In the genomic region with DNA sequence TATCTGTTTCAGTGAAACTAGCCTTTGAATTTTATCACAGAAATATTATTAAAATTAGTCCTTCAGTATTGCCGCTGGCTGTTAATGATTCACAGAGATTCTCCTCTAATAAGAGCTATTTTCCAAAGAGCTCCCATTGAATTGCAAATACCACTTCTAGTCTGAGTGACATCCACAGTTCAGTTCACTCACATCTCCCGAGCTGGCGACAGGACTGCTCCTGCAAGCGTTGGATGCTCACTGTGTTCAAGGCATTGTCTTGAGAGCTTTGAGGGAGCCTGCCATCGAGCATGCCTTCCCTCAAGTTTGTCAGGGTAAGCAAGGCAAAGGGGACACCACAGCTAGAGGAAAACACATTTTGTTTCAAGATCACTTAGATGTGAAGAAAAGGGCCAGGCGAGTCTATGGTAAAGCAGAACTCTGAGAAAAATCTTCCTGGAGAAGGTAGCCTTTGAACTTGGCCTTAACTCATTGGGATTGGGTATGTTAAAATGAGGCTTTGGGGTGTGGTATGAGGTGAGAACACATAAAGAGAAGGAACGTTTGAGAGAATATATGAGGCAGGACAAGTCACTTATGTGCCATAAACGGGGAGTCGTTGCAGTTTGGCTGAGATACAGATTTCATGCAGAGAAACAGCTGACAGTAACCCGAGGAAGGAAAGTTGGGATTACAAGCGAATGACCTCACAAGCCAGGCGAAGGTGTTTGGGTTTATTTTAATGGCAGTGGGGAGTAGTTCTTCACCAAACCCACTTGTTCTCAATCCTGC, we compare ENCODE assay signal across 12 mouse cellular contexts.
"Had no signal": no experiment of that assay in that cellular context is flagged by ENCODE, and none has a peak within 500 bp of the region (broad histone marks: within the 10 kb centered on the region; RNA-seq: fewer than 3 reads in every experiment).

No protein-coding gene starts in this region.

- H3K4me3 ChIP-seq: layer of hippocampus, adult 2 months; liver, embryonic 13.5 days; midbrain, embryonic 12.5 days had no signal

- H3K9me3 ChIP-seq: liver, embryonic 13.5 days; midbrain, embryonic 12.5 days had no signal

- H3K4me2 ChIP-seq: liver, embryonic 13.5 days; midbrain, embryonic 12.5 days had no signal

- H3K27ac ChIP-seq: layer of hippocampus, adult 2 months; liver, embryonic 13.5 days; macrophage; midbrain, embryonic 12.5 days had no signal

- H3K9ac ChIP-seq: liver, embryonic 13.5 days; midbrain, embryonic 12.5 days had no signal

- H3K36me3 ChIP-seq: liver, embryonic 13.5 days; midbrain, embryonic 12.5 days had no signal

- H3K27me3 ChIP-seq: liver, embryonic 13.5 days; midbrain, embryonic 12.5 days had no signal

- DNase-seq: kidney, adult 9 months; kidney, postnatal 14 days; kidney, postnatal 4 days; layer of hippocampus, adult 9-11 months; liver, embryonic 13.5 days; lung, adult 2 months; lung, postnatal 14 days; thymus, adult 18-20 months; thymus, postnatal 36 days had no signal

- H3K4me1 ChIP-seq: liver, embryonic 13.5 days had no signal
